Mouse (Mus musculus): ENCODE data around the gene Hs6st3.

Gene Hs6st3

GRCm38 (mm10) chr14:119813898-119814297, 675.8 kb downstream of the Hs6st3 start:
- no peak for DNase-seq

- DNase-seq = no peak
These were observed 677.5 kb downstream of the Hs6st3 start for GRCm38 (mm10) chr14:119815616-119816015.

DNA sequence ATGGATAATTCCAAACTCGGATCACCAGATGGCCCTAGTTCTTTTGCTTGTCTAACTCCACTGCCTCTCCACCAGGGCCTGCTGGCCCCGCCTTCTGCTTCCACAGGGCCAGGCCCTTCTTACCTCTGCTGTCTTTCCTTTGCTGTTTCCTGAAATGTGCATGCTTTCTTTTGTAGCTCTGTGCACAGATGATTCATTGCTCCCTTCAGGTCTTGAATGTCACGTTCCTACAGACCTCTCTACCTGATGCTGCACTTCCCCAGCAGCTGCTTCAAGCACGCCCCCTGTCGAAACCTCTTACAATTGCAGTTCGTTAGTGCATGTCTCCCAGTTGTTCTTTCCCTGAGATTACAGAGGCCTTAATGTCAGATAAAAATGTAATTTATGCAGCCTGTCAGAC, 682.4 kb downstream of the Hs6st3 start:
- DNase-seq = no peak

- DNase-seq = no peak
These were observed 693.2 kb downstream of the Hs6st3 start for GRCm38 (mm10) chr14:119831165-119832011.

GRCm38 (mm10) chr14:119832012-119832325, 693.8 kb downstream of the Hs6st3 start:
- no peak for DNase-seq

- DNase-seq = no peak
These were observed 694.8 kb downstream of the Hs6st3 start for GRCm38 (mm10) chr14:119832940-119833339.

DNA sequence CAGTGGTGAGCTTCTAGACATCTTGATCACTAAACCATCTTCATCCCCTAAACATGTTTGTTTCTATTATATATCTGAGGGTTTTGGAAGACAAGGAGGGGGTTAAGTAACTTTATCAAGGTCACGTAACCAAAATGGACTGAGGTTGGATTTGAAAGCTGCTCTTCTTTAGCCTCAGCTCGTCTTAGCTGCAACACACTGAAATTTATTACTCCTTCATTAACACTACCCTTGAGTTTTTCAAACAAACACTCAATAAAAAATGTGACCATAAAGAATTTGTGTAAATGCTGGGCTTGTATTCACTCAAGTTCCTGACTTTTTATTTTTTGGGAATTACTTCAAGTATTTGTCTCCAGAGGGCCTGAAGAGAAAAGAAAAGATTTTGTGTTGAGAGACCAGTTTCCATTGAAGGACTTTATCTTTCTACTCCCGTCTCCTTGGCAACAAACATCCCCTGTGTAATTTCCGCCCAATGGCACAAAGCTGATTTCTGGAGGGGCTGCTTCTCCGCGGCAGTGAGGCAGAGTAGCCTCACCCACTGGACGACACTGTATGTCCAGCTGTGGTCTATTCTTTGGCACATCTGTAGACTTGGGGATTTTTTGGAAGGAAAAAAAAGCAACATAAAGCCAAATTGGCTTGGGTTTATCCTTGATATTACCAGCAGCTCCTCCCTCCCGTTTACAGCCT, 696.0 kb downstream of the Hs6st3 start:
- no peak for DNase-seq

GRCm38 (mm10) chr14:119836051-119836450, 697.9 kb downstream of the Hs6st3 start:
- no peak for DNase-seq

- no peak for DNase-seq
These were observed 709.4 kb downstream of the Hs6st3 start for GRCm38 (mm10) chr14:119847540-119847939.

- no peak for DNase-seq
These were observed 710.7 kb downstream of the Hs6st3 start for GRCm38 (mm10) chr14:119848759-119849298.

DNA sequence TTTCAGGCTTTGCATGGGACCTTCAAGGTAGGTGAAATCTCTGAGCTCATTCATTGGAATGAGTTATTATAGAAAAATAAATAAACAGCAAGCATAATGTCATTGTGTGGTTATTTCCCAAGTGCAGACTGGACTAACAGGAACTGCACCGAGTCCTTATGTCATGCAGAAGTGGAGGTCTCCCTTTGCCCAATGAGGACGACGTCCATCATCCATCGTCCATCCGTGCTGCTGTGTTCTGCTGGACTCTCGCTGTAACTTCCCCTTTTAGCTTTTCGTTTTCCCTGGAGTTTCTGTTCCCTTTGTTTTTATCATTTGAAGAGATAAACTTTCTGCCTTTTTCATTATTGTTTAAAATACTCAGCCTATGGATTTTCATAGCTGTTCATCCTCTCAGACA, 711.2 kb downstream of the Hs6st3 start:
- DNase-seq = no peak

DNA sequence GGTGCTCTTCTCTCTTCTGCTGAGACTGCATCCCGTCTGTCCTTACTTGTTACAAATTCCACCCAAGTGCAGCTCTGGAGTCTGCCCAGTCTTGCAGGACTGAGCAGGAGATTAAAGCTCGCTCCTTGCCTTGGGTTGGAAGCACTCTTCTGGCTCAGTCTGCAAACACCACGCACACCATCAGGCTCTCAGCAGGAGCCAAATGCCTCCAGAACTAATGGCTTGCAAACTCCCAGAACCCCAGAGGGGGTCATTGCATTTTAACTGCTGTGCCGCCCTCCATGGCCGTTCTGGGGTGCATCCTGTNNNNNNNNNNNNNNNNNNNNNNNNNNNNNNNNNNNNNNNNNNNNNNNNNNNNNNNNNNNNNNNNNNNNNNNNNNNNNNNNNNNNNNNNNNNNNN, 714.0 kb downstream of the Hs6st3 start:
- peak; percentile 20 for DNase-seq

DNA sequence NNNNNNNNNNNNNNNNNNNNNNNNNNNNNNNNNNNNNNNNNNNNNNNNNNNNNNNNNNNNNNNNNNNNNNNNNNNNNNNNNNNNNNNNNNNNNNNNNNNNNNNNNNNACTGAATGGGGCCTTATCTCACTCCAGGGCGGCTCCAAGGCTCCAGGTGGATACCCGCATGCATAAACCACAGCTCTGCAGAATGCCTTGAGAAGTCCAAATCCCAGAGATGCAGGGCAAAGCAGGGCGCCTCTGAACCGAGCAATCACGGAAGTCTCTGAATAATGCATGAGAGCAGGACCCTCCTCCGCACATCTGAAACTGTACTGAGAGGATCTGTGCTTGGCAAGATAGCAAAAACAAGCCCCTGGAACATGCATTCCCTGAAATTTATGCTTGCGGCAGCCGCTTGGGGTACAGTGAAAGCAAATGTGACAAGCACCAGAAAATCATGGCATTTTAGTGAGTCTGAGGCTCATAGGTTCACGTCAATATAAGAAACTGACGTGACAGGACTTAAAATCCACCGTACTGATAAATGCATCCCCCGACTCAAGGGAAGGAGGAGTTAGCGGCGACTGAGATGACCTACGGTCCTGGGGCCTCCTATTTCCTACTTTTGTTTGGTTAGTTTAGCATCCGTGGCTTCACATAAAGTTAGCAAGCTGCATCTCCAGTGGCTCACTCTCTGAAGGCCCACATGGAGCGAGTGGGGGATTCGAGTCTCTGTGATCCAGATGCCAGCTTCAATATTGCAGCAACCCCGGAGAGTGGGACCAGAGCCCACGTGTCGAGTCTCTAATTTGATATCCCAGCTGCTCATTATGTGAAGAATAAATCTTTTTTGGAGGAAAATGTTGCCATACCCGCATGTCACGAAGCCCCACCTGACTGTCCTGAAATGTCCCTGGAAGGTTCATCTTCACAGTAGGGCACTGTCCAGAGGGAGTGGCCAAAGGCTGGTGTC, 719.5 kb downstream of the Hs6st3 start:
- DNase-seq = no peak

DNA sequence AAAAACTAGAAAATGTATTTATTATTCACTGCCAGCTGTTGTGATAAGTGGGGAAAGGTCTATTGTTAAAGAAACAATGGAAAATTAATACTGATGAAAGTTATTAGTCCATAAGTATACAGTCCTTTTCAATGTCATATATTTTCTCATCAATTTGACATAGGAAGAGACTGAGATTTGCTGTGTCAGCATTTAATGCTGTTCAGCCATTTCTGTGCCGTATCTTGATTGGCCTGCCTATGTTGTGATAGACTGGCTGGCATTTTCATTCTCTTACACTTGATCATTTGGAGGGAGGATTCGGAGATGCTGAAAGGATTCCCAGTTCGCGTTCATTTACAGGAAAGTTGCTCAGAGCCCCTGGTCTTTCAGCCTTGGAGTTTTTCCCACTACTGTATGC, 735.5 kb downstream of the Hs6st3 start:
- no peak for DNase-seq

DNA sequence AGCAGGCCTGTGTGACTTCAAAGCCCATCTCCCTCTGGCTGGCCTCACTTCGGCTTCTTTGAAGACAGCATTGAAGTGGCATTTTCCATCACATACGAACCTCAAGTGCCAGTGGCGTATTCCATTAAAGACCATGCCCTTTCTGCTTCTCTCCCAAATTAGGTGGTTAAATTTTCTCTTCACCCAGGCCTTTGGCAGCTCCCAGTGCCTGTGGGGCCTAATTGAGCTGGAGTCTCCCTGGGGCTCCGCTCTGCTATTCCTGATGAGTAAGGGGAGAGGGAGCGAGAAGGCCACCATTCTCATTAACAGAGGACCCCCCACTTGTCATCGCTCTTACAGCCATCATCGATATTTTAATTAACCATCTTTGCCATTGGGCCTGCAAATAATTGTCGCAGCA, 754.8 kb downstream of the Hs6st3 start:
- DNase-seq = no peak

- DNase-seq = no peak
These were observed 757.0 kb downstream of the Hs6st3 start for GRCm38 (mm10) chr14:119895097-119895496.

DNA sequence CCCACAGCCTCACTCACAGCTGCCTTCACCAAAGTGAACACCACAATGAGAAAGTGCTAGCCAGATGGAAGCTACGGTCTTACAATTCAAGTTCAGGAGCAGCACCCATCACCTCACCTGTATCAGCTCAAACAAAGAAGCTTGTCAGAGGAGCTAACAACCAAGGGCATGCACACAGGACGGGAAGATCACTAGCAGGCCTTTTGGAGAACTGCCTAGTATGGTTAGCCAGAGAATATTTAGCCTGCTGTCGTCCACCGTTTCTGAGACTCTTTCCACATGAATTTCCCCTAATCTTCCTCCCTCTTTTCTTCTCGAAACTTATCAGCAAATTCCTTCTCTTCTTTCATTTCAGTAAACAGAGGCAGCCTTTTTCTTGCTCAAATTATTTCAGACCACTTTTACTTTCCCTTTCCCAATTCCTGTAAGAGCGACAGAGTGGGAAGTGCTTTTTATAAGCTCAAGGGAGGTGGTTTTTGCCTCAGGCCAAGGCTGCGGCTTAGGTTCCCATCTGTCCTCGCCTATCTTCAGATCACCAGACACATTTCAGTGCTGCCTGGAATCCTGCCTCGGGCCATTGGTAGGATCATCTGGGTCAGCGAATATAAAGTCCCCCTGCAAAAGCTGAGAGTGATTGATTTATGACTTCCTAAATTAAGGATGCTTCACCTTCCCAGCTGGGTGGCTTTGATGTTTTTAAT, 757.8 kb downstream of the Hs6st3 start:
- peak; percentile 4 for DNase-seq

GRCm38 (mm10) chr14:119902486-119902885, 764.3 kb downstream of the Hs6st3 start:
- DNase-seq = no peak

- no peak for DNase-seq
These were observed 770.0 kb downstream of the Hs6st3 start for GRCm38 (mm10) chr14:119908032-119908675.

DNA sequence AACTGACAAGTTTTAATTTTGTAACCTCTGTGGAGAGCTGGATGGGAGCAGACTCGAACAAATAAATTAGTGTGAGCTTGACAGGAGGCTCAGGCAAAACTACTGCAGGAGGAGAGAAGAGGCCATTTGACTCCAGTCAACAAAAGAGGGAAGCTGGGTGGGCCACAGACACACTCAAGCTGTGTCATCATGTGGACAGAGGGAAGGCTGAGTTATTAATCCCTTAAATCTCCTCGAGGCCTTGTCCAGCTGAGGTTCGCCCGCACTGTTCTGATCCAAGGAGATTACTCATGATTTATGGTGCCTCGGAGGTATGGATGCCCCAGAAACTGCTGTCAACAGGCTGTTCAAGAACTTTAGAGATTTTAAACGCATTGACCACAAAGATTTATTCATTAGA, 776.4 kb downstream of the Hs6st3 start:
- no peak for DNase-seq

GRCm38 (mm10) chr14:119918281-119919034, 780.3 kb downstream of the Hs6st3 start:
- no peak for DNase-seq
